Mouse (Mus musculus): ENCODE measurements around the gene Chpt1.
"Not testable (repeated sequence)": the region's sequence is repeated elsewhere in the genome, so short reads cannot be mapped to it uniquely, and the experiment has no call there.

Chpt1 gene

GRCm38 (mm10) chr10:88492658-88493057, 11.2 kb downstream of the Chpt1 start:
- DNase-seq: no peak

- no peak for DNase-seq
Observed at GRCm38 (mm10) chr10:88491632-88492031, 12.2 kb downstream of the Chpt1 start.

- no peak for DNase-seq
Observed at GRCm38 (mm10) chr10:88488629-88489028, 15.2 kb downstream of the Chpt1 start.

- not testable (repeated sequence) for DNase-seq
Observed at GRCm38 (mm10) chr10:88482866-88483265, 21.0 kb downstream of the Chpt1 start.

- DNase-seq: no peak
Observed at GRCm38 (mm10) chr10:88460122-88460820, 43.6 kb downstream of the Chpt1 start.

GRCm38 (mm10) chr10:88459502-88459992, 44.3 kb downstream of the Chpt1 start, which contains the start of gene Sycp3:
Sycp3 (plus strand) TSS chr10:88459569.
- DNase-seq: no peak

GRCm38 (mm10) chr10:88457816-88458215, 46.1 kb downstream of the Chpt1 start:
- no peak for DNase-seq

GRCm38 (mm10) chr10:88451990-88452389, 51.9 kb downstream of the Chpt1 start:
- no peak for DNase-seq

- no peak for DNase-seq
Observed at GRCm38 (mm10) chr10:88451221-88451620, 52.7 kb downstream of the Chpt1 start.

- DNase-seq: no peak
Observed at GRCm38 (mm10) chr10:88441224-88441623, 62.6 kb downstream of the Chpt1 start.

- no peak for DNase-seq
Observed at GRCm38 (mm10) chr10:88427998-88428397, 75.9 kb downstream of the Chpt1 start.

GRCm38 (mm10) chr10:88426896-88427295, 77.0 kb downstream of the Chpt1 start:
- no peak for DNase-seq

GRCm38 (mm10) chr10:88426158-88426816, 77.6 kb downstream of the Chpt1 start:
- peak; percentile 79 for DNase-seq

- DNase-seq: no peak
Observed at GRCm38 (mm10) chr10:88420655-88421435, 83.0 kb downstream of the Chpt1 start.

GRCm38 (mm10) chr10:88420141-88420541, 83.7 kb downstream of the Chpt1 start:
- DNase-seq: no peak

GRCm38 (mm10) chr10:88417686-88418085, 86.2 kb downstream of the Chpt1 start:
- no peak for DNase-seq

- peak; percentile 11 for DNase-seq
Observed at GRCm38 (mm10) chr10:88412290-88412995, 91.4 kb downstream of the Chpt1 start.

- DNase-seq: no peak
Observed at GRCm38 (mm10) chr10:88409751-88410150, 94.1 kb downstream of the Chpt1 start.

GRCm38 (mm10) chr10:88407875-88408631, 95.8 kb downstream of the Chpt1 start:
- DNase-seq: no peak

- no peak for DNase-seq
Observed at GRCm38 (mm10) chr10:88405812-88406211, 98.1 kb downstream of the Chpt1 start.

- DNase-seq: no peak
Observed at GRCm38 (mm10) chr10:88404220-88404619, 99.7 kb downstream of the Chpt1 start.

GRCm38 (mm10) chr10:88403021-88403420, 100.9 kb downstream of the Chpt1 start:
- DNase-seq: no peak

Measured in retina, postnatal 1 day (tissue).